Mouse (Mus musculus): ENCODE measurements around the gene Cfap298.

The Cfap298 gene

DNA sequence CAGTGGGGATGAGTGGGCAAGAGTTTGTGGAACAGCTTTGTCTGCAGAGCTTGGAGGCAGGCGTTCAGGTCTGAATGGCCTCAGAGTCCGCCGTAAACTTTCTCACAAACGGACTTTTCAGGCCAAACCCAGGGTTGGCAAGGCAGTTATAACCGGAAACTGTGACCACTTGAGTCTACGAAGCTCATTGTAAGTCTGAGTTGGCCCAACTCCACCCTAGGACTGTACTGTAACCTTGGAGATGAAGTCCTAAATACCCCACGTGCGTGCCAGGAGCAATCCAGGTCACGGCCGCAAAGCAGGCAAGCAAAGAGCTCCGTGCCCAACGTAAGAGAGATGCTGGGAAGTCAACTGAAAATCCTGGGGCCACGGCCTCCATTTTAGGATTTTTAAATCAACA, 23.1 kb downstream of the Cfap298 start:
- no peak for DNase-seq (ENCODE audit: low spot score in 2 of 2)

DNA sequence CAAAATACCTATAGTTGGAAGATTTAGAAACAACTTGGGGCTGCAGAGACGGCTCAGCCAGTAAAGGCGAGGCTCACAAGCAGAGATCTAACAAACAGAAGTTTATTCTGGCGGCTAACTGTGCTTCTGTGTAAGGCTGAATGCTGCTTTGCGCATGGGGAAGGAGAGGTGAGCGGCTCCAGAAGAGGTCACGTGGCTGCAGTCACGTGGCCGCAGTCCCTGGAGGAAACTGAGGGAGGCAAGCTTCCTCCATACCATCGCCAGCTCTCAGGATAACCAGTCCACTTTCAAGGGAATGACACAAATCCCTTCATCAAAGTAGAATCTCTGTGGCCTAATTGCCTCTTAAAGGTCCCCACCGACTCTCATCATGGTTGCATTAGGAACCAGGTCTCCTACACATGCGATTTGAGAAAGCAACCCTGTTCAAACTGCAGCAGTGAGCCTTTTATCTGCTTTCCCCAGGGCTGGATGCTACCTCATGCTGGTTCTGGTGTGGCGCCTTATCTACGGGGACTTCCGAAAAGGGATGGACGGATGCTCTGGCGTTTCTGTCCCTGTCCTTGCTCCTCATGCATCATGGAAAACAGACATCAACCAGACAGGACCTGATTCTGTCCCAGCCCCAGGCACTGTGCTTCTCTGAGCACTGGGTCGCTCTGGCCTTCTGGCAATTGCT, 23.9 kb downstream of the Cfap298 start:
- peak in 1 of 2 experiments; percentile 37 for DNase-seq (ENCODE audit: low spot score in 2 of 2)

DNA sequence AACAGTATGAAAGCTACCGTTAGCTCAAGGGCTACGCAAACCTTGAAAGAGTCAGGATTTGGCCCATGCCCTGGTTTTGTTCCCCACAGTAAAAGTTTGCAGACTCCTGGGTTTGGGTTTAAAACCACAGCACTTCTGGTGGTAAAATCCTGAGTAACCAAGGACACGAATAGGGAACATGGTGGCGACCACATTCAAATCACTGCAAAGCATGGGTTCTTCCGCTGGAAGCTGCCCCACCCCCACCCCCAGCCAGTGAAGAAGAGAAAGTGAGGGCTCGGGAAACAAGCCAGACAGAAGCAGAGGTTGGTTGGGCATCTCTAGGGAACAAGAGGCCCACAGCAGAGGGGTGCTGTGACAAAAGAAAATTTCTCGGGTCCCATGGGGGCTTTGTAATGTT, 27.7 kb downstream of the Cfap298 start:
- DNase-seq (ENCODE audit: low spot score in 2 of 2), result no peak

GRCm38 (mm10) chr16:90903300-90903699, 31.6 kb downstream of the Cfap298 start:
- DNase-seq (ENCODE audit: low spot score in 2 of 2), result no peak

- DNase-seq (ENCODE audit: low spot score in 2 of 2), result no peak
Observed at GRCm38 (mm10) chr16:90901364-90901763, 33.5 kb downstream of the Cfap298 start.

DNA sequence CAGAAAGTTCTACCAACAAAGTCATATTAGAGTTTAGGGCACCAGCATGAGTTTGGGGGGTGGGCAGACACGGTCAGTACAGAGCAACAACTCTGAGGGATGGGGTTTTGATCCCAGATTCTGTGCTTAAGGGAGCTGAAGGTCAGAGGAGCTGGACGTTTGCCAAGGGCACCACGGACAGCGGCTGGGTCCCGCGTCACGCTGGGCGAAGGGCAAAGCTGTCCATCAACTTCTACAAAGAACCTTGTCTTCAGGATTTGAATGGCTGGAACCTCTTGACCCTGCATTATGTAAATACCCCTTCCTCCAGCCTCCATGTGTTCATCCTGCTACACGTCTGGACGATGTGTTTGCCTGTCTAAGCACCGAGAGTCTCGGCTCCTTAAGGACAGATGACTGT, 35.4 kb downstream of the Cfap298 start:
- no peak for DNase-seq (ENCODE audit: low spot score in 2 of 2)

GRCm38 (mm10) chr16:90897651-90898050, 37.3 kb downstream of the Cfap298 start:
- peak in 1 of 2 experiments; percentile 68 for DNase-seq (ENCODE audit: low spot score in 2 of 2)

GRCm38 (mm10) chr16:90893792-90894191, 41.1 kb downstream of the Cfap298 start:
- DNase-seq (ENCODE audit: low spot score in 2 of 2), result no peak

DNA sequence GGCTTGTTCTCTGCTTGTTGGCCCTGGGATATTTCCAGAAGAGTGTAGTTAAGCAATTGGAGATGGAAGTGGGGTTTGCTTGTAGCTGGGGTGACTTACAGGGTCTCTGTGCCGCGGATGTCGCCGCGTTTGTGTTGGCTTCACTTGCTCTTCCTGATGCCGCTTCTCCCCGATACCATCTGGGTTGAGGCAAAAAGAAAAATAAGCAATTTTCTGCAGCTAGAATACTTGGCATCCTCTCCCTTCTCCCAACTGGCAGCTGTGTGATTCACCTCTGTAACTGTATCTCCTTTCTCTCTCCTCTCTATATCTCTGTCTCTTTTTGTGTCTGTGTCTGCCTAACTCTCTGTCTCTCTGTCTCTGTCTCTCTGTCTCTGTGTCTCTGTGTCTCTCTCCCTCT, 41.9 kb downstream of the Cfap298 start:
- no peak for DNase-seq (ENCODE audit: low spot score in 2 of 2)

DNA sequence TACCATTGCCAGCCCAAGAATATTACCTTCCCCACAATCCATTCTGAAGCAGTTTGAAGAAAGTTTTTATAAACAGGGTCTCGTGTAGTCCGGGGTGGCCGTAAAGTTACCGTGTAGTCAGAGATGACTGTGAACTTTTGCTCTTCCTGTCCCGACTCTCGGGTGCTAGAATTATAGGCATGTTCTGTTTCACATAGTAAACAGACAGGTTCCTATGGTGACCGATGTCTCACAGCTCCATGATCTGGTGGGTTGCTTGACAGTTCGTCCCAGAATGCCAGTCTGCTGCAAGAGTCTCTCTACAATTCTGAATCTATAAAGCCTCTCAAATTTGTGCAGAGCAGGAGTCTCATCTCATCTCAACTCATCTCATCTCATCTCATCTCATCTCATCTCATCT, 42.8 kb downstream of the Cfap298 start:
- no peak for DNase-seq (ENCODE audit: low spot score in 2 of 2)

GRCm38 (mm10) chr16:90891601-90892000, 43.3 kb downstream of the Cfap298 start:
- DNase-seq (ENCODE audit: low spot score in 2 of 2), result peak; percentile 22 to 59

DNA sequence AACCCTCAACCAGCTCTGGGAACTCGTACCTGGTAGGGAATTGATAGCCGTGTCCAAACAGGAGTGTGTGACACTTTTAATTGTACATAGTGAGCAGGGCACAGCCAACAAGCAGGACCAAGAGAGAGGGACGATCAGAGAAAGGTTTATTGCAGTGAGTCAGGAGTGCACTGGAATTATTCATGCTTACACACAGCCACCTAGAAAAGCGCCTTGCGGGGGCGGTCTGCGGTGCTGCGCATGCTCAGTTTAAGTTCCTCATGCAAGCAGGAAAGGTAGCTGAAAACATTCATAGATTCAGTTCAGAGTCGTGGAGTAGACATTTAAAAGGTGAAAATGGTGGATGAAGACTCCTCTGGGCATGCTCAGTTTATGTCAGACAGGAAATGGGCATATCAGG, 44.2 kb downstream of the Cfap298 start:
- DNase-seq (ENCODE audit: low spot score in 2 of 2), result no peak

- DNase-seq (ENCODE audit: low spot score in 2 of 2), result peak; percentile 47 to 65
Observed at GRCm38 (mm10) chr16:90885781-90886565, 48.9 kb downstream of the Cfap298 start.

- no peak for DNase-seq (ENCODE audit: low spot score in 2 of 2)
Observed at GRCm38 (mm10) chr16:90885351-90885750, 49.6 kb downstream of the Cfap298 start.

- DNase-seq (ENCODE audit: low spot score in 2 of 2), result peak; percentile 31 to 60
Observed at GRCm38 (mm10) chr16:90882501-90882977, 52.4 kb downstream of the Cfap298 start.

DNA sequence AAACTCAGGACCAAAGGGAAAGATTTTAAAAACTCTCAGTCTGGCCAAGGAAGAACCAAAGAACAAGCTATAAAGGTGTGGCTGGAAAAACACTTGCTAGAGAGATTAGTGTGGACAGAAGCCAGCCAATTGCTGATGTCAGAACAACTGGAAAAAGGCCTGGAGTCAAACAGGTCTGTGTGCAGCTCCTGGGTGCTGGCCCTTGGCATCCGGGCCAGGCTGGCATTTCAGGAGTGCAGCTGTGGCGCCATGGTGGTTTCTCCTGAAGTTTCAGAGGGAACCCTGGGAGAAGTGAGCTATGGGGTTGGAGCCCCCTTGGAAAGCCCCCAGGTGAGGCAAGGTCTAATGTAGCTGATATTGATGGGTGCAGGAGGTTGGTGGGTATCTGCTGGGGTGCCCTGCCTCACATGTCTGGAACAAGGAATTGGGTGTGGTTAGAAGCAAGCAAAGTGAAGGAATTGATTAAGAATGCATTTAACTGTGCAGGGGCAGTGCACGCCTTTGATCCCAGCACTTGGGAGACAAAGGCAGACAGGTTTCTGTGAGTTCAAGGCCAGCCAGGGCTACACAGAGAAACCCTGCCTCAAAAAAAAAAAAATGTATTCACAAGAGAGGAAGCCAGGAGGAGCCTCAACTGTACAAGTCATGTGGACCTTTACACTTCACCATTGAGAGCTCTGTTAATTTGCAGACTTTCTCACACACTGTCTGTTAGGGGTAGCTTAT, 56.6 kb downstream of the Cfap298 start:
- no peak for DNase-seq (ENCODE audit: low spot score in 2 of 2)

All from heart, adult 9 months (tissue).